ENCODE assay signal across 8 mouse cellular contexts in genomic region chr9:50235908-50236307, GRCm38 (mm10).
A peak's percentile ranks its signal among the peaks of the same experiment; 100 is the strongest.
DNase-seq lines count a peak whose midpoint lies in the region; ATAC-seq and TF ChIP-seq lines count a peak whose summit lies in the region.
"Had no signal": no experiment of that assay in that cellular context is flagged by ENCODE, and none has a peak within 500 bp of the region (broad histone marks: within the 10 kb centered on the region; RNA-seq: fewer than 3 reads in every experiment).

No protein-coding gene starts in this region.

- H3K27me3 ChIP-seq in midbrain, postnatal 0 days (ENCODE audit: insufficient read depth, low read length), result no peaks in the 10 kb centered on the region

- ATAC-seq in midbrain, postnatal 0 days (ENCODE audit: low FRiP score), result peak; percentile 41; the same call in 1 of the 2 replicates
- no peak for ATAC-seq in CD4-positive, CD25-positive, alpha-beta regulatory T cell, adult 4 months

- no peak for TF ChIP-seq CTCF in midbrain, postnatal 0 days (IDR thresholded peaks at IDR 0.05)

- H3K4me1 ChIP-seq in midbrain, postnatal 0 days (ENCODE audit: insufficient read depth, low read length), result no peaks in the 10 kb centered on the region

- H3K4me3 ChIP-seq in midbrain, postnatal 0 days (ENCODE audit: low read depth, low read length), result no peak overlapping the region

- 38% methylated on average over 1 of the region's 1 CpGs for WGBS in midbrain, postnatal 0 days

- no peaks in the 10 kb centered on the region for H3K36me3 ChIP-seq in midbrain, postnatal 0 days (ENCODE audit: insufficient read depth, low read length)

- H3K9ac ChIP-seq in midbrain, postnatal 0 days (replicated peaks; ENCODE audit: low read length, poor library complexity, severe bottlenecking), result no peak overlapping the region

- H3K27ac ChIP-seq in midbrain, postnatal 0 days (ENCODE audit: low read depth, low read length), result no peak overlapping the region
- H3K27ac ChIP-seq: macrophage had no signal

- peak; percentile 22 for DNase-seq in kidney, postnatal 10 days
- no peak for DNase-seq in kidney, adult 11 months
- DNase-seq in embryo, embryonic 11 days, result peak; percentile 61
- DNase-seq in forelimb bud, embryonic 11.5 days (ENCODE audit: low read depth, low spot score), result peak; percentile 11
- DNase-seq in midbrain, postnatal 0 days (ENCODE audit: low spot score), result peak; percentile 83
- no peak for DNase-seq in lung, adult 18-20 months

- H3K9me3 ChIP-seq in midbrain, postnatal 0 days (ENCODE audit: low read length), result no peaks in the 10 kb centered on the region

- no peak overlapping the region for H3K4me2 ChIP-seq in midbrain, postnatal 0 days (ENCODE audit: low read depth, low read length, poor library complexity, severe bottlenecking)

Comparison
In these comparisons a context has a peak if more than half of its experiments do, and no peak if none do; other contexts are left out.
1. DNase-seq: peak in kidney, postnatal 10 days (single experiment), embryo, embryonic 11 days (single experiment), forelimb bud, embryonic 11.5 days (single experiment) and midbrain, postnatal 0 days (single experiment); none in kidney, adult 11 months (single experiment) and lung, adult 18-20 months (0 of 2).